Mouse (Mus musculus): Measurements from ENCODE around the gene Zfp941. TPM values are rescaled to one million over a fixed set of nuclear protein-coding genes. Genes with fewer than 3 reads are reported as not detected.

The Zfp941 gene
- polyA plus RNA-seq, 1 experiment = not detected

DNA sequence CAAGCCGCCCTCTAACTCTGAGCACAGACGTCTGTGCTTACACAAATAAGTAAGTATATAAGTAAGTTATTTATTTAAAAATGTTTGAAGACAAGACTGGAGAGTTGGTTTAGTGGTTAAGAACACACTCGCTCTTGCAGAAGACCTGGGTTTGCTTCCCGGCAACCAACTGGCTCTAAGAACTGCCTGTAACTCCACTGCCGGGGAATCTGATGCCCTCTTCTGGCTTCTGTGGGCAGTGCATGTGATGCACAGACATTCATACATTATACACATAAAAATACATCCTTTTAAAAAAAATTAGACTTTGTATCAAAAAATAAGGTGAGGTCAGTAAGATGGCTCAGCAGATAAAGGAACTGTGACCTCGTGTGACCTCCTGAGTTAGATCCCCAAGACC lies 11.5 kb downstream of the Zfp941 start:
- H3K27me3 ChIP-seq (ENCODE audit: control insufficient read depth, insufficient read depth, low read length) = no peaks in the 10 kb centered on the region
- TF ChIP-seq CTCF (IDR thresholded peaks at IDR 0.05; ENCODE audit: extremely low read depth, insufficient read depth, insufficient read length, insufficient replicate concordance) (no peak), POLR2A (IDR thresholded peaks at IDR 0.05; ENCODE audit: low read depth, low read length) (no peak)

DNA sequence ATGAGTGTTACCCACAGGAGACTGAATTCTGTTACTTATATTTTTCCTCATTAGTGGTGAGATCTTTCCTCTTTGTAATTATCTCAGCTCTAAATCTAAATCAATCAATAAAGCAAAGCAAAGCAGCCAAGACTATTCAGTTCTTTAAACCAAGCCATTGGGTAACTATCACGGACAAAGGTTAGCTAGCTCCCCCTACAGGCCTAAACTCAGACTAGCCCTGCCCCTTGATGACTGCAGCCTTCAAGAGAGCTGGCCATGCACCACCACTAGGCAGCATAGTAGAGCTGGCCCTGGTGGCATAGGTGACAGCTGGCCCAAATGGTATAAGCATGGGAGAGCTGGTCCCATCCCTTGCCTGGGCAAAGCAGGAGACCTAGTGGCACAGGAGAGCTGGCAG lies 16.3 kb downstream of the Zfp941 start:
- no peak overlapping the region for H3K4me3 ChIP-seq (ENCODE audit: extremely low read depth, insufficient read depth, insufficient read length)
- no peaks in the 10 kb centered on the region for H3K36me3 ChIP-seq (ENCODE audit: control insufficient read depth, insufficient read depth, low read length)
- no peaks in the 10 kb centered on the region for H3K27me3 ChIP-seq (ENCODE audit: control insufficient read depth, insufficient read depth, low read length)
- DNase-seq (ENCODE audit: low read depth in 1 of 2, low spot score in 2 of 2) = peak in 1 of 2 experiments; percentile 3
- no peak overlapping the region for H3K27ac ChIP-seq (ENCODE audit: insufficient read depth, low read length)
- TF ChIP-seq CTCF (IDR thresholded peaks at IDR 0.05; ENCODE audit: extremely low read depth, insufficient read depth, insufficient read length, insufficient replicate concordance) = peak; percentile 29; the same call in 1 of the 2 replicates
- TF ChIP-seq POLR2A (IDR thresholded peaks at IDR 0.05; ENCODE audit: low read depth, low read length) = no peak
- H3K4me1 ChIP-seq (ENCODE audit: control insufficient read depth, insufficient read depth, insufficient read length) = no peaks in the 10 kb centered on the region
- WGBS = 12% methylated on average over 1 of the region's 1 CpGs

More for the DNA sequence above, 11.5 kb downstream of the Zfp941 start:
- no peak overlapping the region for H3K4me3 ChIP-seq (ENCODE audit: extremely low read depth, insufficient read depth, insufficient read length)
- WGBS = 86% methylated on average over 6 of the region's 6 CpGs
- DNase-seq (ENCODE audit: low read depth in 1 of 2, low spot score in 2 of 2) = no peak
- no peaks in the 10 kb centered on the region for H3K36me3 ChIP-seq (ENCODE audit: control insufficient read depth, insufficient read depth, low read length)
- H3K4me1 ChIP-seq (ENCODE audit: control insufficient read depth, insufficient read depth, insufficient read length) = no peaks in the 10 kb centered on the region
- no peak overlapping the region for H3K27ac ChIP-seq (ENCODE audit: insufficient read depth, low read length)

DNA sequence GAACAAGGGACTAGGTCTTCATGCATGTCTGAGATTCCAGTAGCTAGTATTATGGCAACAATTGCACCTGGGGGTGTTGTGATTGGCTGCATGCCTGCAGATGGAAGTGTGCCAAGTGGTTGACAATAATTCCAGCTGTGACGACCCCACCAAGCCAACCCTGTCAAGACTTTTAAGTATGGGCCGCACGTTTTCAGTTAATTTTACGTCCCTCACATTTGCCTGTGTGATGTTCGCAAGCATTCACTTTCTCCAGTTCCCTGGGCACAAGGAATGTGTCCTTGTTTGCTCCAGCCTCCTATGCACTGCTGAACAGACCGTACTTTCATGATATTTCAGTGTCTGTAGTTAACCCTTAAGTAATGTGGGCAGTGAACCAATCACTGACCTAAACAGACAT lies 19.3 kb downstream of the Zfp941 start:
- Histone ChIP-seq H3K36me3 (ENCODE audit: control insufficient read depth, insufficient read depth, low read length) (no peaks in the 10 kb centered on the region), H3K27me3 (ENCODE audit: control insufficient read depth, insufficient read depth, low read length) (no peaks in the 10 kb centered on the region), H3K4me1 (ENCODE audit: control insufficient read depth, insufficient read depth, insufficient read length) (no peaks in the 10 kb centered on the region), H3K27ac (ENCODE audit: insufficient read depth, low read length) (no peak overlapping the region), H3K4me3 (ENCODE audit: extremely low read depth, insufficient read depth, insufficient read length) (no peak overlapping the region)
- 74% methylated on average over 6 of the region's 6 CpGs for WGBS
- DNase-seq (ENCODE audit: low read depth in 1 of 2, low spot score in 2 of 2) = no peak
- TF ChIP-seq POLR2A (IDR thresholded peaks at IDR 0.05; ENCODE audit: low read depth, low read length) = no peak
- no peak for TF ChIP-seq CTCF (IDR thresholded peaks at IDR 0.05; ENCODE audit: extremely low read depth, insufficient read depth, insufficient read length, insufficient replicate concordance)

DNA sequence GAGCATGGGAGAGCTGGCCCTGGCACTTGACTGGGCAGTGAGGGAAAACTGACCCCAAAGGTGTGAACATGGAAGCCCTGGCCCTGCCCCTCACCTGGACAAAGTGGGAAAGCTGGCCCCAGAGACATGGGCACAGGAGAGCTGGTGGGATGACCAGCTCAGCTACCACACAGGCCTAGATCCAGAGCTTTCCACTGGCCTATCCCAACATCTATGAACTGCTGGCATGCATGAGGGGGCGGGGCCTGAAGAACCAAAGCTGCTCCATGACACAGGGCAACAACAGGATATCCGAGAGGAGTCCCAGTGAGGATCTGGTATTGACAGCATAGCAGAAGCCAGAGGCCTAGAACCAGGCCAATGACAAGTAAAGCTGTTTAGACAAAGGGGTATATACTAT lies 23.8 kb downstream of the Zfp941 start:
- H3K36me3 ChIP-seq (ENCODE audit: control insufficient read depth, insufficient read depth, low read length) = no peaks in the 10 kb centered on the region
- H3K27me3 ChIP-seq (ENCODE audit: control insufficient read depth, insufficient read depth, low read length) = no peaks in the 10 kb centered on the region
- no peak overlapping the region for H3K4me3 ChIP-seq (ENCODE audit: extremely low read depth, insufficient read depth, insufficient read length)
- 80% methylated on average over 2 of the region's 2 CpGs for WGBS
- no peak for DNase-seq (ENCODE audit: low read depth in 1 of 2, low spot score in 2 of 2)
- no peak overlapping the region for H3K27ac ChIP-seq (ENCODE audit: insufficient read depth, low read length)
- H3K4me1 ChIP-seq (ENCODE audit: control insufficient read depth, insufficient read depth, insufficient read length) = no peaks in the 10 kb centered on the region
- TF ChIP-seq POLR2A (IDR thresholded peaks at IDR 0.05; ENCODE audit: low read depth, low read length) = no peak
- no peak for TF ChIP-seq CTCF (IDR thresholded peaks at IDR 0.05; ENCODE audit: extremely low read depth, insufficient read depth, insufficient read length, insufficient replicate concordance)

DNA sequence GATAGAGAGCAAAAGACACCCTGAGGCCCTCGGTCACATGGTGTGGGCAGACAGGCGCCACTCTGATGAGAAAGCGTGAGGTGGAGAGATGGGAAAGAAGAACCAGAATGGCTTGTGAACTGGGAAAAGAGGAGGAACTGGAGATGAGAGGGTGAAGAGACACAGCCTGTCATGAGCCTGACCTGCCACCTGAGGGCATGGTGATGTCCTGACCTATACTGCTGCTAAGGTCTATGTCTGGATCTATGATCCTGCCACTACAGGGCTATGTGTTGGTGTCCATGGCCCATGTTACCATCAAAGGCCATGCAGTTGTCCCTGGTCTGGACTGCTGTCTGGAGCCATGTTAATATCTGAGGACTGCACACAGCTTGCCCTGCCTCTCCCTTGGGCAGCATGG lies 24.4 kb downstream of the Zfp941 start:
- TF ChIP-seq POLR2A (IDR thresholded peaks at IDR 0.05; ENCODE audit: low read depth, low read length) (no peak), CTCF (IDR thresholded peaks at IDR 0.05; ENCODE audit: extremely low read depth, insufficient read depth, insufficient read length, insufficient replicate concordance) (no peak)
- no peak for DNase-seq (ENCODE audit: low read depth in 1 of 2, low spot score in 2 of 2)
- 89% methylated on average over 3 of the region's 3 CpGs for WGBS

DNA sequence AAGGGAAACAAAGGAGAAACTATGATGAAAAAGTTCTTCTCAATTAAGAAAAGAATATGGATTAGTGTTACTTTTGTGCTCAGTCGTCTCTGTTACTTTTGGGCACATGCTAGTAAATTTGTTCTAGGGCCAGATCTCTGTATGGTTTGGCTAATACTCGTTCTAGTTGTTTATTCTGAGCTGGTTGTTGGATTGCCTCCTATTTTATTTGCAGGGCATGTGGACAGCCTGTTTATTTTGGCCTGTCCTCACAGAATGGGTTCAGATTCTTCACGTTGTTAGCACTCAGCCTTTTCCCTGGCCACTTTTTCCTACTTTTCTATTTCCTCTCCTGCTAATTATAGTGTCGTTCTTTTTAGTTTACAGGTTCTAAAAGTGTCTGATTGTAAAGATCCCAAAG lies 28.4 kb downstream of the Zfp941 start:
- Histone ChIP-seq H3K4me3 (ENCODE audit: extremely low read depth, insufficient read depth, insufficient read length) (no peak overlapping the region), H3K4me1 (ENCODE audit: control insufficient read depth, insufficient read depth, insufficient read length) (no peaks in the 10 kb centered on the region), H3K27ac (ENCODE audit: insufficient read depth, low read length) (no peak overlapping the region), H3K27me3 (ENCODE audit: control insufficient read depth, insufficient read depth, low read length) (no peaks in the 10 kb centered on the region), H3K36me3 (ENCODE audit: control insufficient read depth, insufficient read depth, low read length) (no peaks in the 10 kb centered on the region)
- 65% methylated on average over 4 of the region's 4 CpGs for WGBS
- DNase-seq (ENCODE audit: low read depth in 1 of 2, low spot score in 2 of 2) = no peak
- TF ChIP-seq POLR2A (IDR thresholded peaks at IDR 0.05; ENCODE audit: low read depth, low read length) = no peak
- TF ChIP-seq CTCF (IDR thresholded peaks at IDR 0.05; ENCODE audit: extremely low read depth, insufficient read depth, insufficient read length, insufficient replicate concordance) = no peak

More for the DNA sequence above, 24.4 kb downstream of the Zfp941 start:
- Histone ChIP-seq H3K36me3 (ENCODE audit: control insufficient read depth, insufficient read depth, low read length) (no peaks in the 10 kb centered on the region), H3K27me3 (ENCODE audit: control insufficient read depth, insufficient read depth, low read length) (no peaks in the 10 kb centered on the region), H3K27ac (ENCODE audit: insufficient read depth, low read length) (no peak overlapping the region), H3K4me3 (ENCODE audit: extremely low read depth, insufficient read depth, insufficient read length) (no peak overlapping the region), H3K4me1 (ENCODE audit: control insufficient read depth, insufficient read depth, insufficient read length) (no peaks in the 10 kb centered on the region)

DNA sequence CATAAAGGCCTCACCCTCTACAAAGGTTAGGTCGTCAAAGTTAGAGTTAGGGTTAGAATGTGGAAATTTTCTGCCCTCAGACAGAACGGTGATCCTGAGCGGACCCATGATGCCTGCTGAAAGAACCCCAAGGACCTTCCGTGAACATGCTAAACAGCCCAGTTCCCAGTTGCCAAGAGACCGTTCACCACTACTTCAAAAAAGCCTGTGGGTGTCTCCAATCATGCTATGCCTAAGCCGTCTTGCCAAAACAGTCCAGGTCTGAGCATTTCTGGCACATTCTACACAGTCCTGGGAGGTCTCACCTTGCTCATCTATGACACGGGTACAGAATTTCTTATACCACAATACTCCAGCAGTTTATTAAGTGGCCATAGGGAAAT lies 33.9 kb downstream of the Zfp941 start:
- no peaks in the 10 kb centered on the region for H3K27me3 ChIP-seq (ENCODE audit: control insufficient read depth, insufficient read depth, low read length)
- H3K4me1 ChIP-seq (ENCODE audit: control insufficient read depth, insufficient read depth, insufficient read length) = no peaks in the 10 kb centered on the region
- 85% methylated on average over 7 of the region's 7 CpGs for WGBS
- TF ChIP-seq POLR2A (IDR thresholded peaks at IDR 0.05; ENCODE audit: low read depth, low read length) = no peak
- TF ChIP-seq CTCF (IDR thresholded peaks at IDR 0.05; ENCODE audit: extremely low read depth, insufficient read depth, insufficient read length, insufficient replicate concordance) = no peak
- H3K27ac ChIP-seq (ENCODE audit: insufficient read depth, low read length) = no peak overlapping the region
- no peaks in the 10 kb centered on the region for H3K36me3 ChIP-seq (ENCODE audit: control insufficient read depth, insufficient read depth, low read length)
- H3K4me3 ChIP-seq (ENCODE audit: extremely low read depth, insufficient read depth, insufficient read length) = no peak overlapping the region
- no peak for DNase-seq (ENCODE audit: low read depth in 1 of 2, low spot score in 2 of 2)

All from spleen, adult 2 months (tissue).